24 mouse cellular contexts compared by ENCODE assay signal in the genomic region with DNA sequence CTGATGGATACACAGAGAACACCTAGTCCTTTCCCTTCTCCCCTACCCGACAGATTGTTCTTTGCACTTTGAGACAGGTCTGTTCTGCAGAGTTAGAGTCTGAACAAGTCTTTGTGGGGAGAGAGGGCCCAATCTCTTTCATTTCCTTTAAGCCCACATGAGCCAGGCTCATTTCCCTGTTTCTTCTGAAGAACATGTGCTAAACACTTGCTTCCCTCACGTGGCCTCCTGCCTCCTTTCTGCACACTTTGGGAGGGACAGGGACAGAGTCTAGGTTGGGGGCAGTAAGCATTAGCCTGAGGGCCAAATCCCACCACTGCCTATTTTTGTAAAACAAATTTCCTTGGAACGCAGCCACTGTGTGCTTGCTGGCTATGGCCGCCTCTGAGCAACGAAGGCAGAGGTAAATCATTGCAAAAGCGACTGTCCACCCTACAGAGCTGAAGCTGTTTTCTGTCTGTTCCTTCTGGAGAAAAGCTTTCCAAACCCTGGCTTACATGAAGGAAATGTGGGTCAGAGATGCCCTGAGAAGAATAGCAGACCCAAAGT.
DNase-seq lines count a peak whose midpoint lies in the region; ATAC-seq and TF ChIP-seq lines count a peak whose summit lies in the region.
"Had no signal": no experiment of that assay in that cellular context is flagged by ENCODE, and none has a peak within 500 bp of the region (broad histone marks: within the 10 kb centered on the region; RNA-seq: fewer than 3 reads in every experiment).

No protein-coding gene starts in this region.

- no peak for TF ChIP-seq CTCF in intestine, postnatal 0 days (IDR thresholded peaks at IDR 0.05; ENCODE audit: low read depth)
- TF ChIP-seq CTCF in midbrain, postnatal 0 days (IDR thresholded peaks at IDR 0.05), result no peak

- no peak overlapping the region for H3K4me2 ChIP-seq in intestine, embryonic 14.5 days (ENCODE audit: low read length)
- no peak overlapping the region for H3K4me2 ChIP-seq in intestine, postnatal 0 days (replicated peaks; ENCODE audit: low read depth)
- no peak overlapping the region for H3K4me2 ChIP-seq in limb, embryonic 12.5 days
- no peak overlapping the region for H3K4me2 ChIP-seq in stomach, embryonic 15.5 days
- no peak overlapping the region for H3K4me2 ChIP-seq in forebrain, embryonic 11.5 days (ENCODE audit: low read depth, low read length, severe bottlenecking)
- no peak overlapping the region for H3K4me2 ChIP-seq in midbrain, postnatal 0 days (ENCODE audit: low read depth, low read length, poor library complexity, severe bottlenecking)
- H3K4me2 ChIP-seq: forebrain, embryonic 15.5 days had no signal

- no peak overlapping the region for H3K4me3 ChIP-seq in intestine, embryonic 14.5 days (ENCODE audit: low read depth, low read length)
- no peak overlapping the region for H3K4me3 ChIP-seq in intestine, postnatal 0 days (ENCODE audit: low read depth, low read length)
- no peak overlapping the region for H3K4me3 ChIP-seq in brown adipose tissue, adult 24 weeks (ENCODE audit: insufficient read depth, low read depth, low read length)
- H3K4me3 ChIP-seq in limb, embryonic 12.5 days (replicated peaks), result no peak overlapping the region
- no peak overlapping the region for H3K4me3 ChIP-seq in stomach, embryonic 15.5 days (replicated peaks)
- no peak overlapping the region for H3K4me3 ChIP-seq in forebrain, embryonic 11.5 days (ENCODE audit: low read depth, low read length)
- no peak overlapping the region for H3K4me3 ChIP-seq in midbrain, postnatal 0 days (ENCODE audit: low read depth, low read length)
- H3K4me3 ChIP-seq: forebrain, embryonic 15.5 days; layer of hippocampus, adult 2 months had no signal

- H3K27ac ChIP-seq in intestine, embryonic 14.5 days (ENCODE audit: low read depth), result peak overlapping the region; percentile 18; the same call in 1 of the 2 replicates
- no peak overlapping the region for H3K27ac ChIP-seq in intestine, postnatal 0 days (ENCODE audit: low read depth, low read length)
- 0 out of 2 replicates have a peak overlapping the region, but pooled peaks have one; percentile 46 for H3K27ac ChIP-seq in brown adipose tissue, adult 24 weeks (replicated peaks; ENCODE audit: low read depth, low read length)
- peak overlapping the region; percentile 37 for H3K27ac ChIP-seq in limb, embryonic 12.5 days
- H3K27ac ChIP-seq in stomach, embryonic 15.5 days, result 0 out of 2 replicates have a peak overlapping the region, but pooled peaks have one; percentile 12
- no peak overlapping the region for H3K27ac ChIP-seq in forebrain, embryonic 11.5 days (ENCODE audit: low read depth, low read length)
- H3K27ac ChIP-seq in midbrain, postnatal 0 days (ENCODE audit: low read depth, low read length), result no peak overlapping the region
- H3K27ac ChIP-seq: forebrain, embryonic 15.5 days; layer of hippocampus, adult 2 months; liver, embryonic 14.5 days had no signal

- 48% methylated on average over 6 of the region's 6 CpGs for WGBS in intestine, embryonic 14.5 days
- 62% methylated on average over 6 of the region's 6 CpGs for WGBS in intestine, postnatal 0 days
- 60% methylated on average over 6 of the region's 6 CpGs for WGBS in limb, embryonic 12.5 days
- WGBS in stomach, embryonic 15.5 days, result 54% methylated on average over 6 of the region's 6 CpGs
- 94% methylated on average over 6 of the region's 6 CpGs for WGBS in forebrain, embryonic 11.5 days
- 72% methylated on average over 6 of the region's 6 CpGs for WGBS in midbrain, postnatal 0 days

- H3K9ac ChIP-seq in intestine, embryonic 14.5 days (ENCODE audit: low read length), result no peak overlapping the region
- H3K9ac ChIP-seq in intestine, postnatal 0 days (ENCODE audit: low read depth, low read length), result no peak overlapping the region
- H3K9ac ChIP-seq in limb, embryonic 12.5 days (replicated peaks), result no peak overlapping the region
- no peak overlapping the region for H3K9ac ChIP-seq in stomach, embryonic 15.5 days
- no peak overlapping the region for H3K9ac ChIP-seq in forebrain, embryonic 11.5 days (ENCODE audit: low read length)
- no peak overlapping the region for H3K9ac ChIP-seq in midbrain, postnatal 0 days (replicated peaks; ENCODE audit: low read length, poor library complexity, severe bottlenecking)
- H3K9ac ChIP-seq: forebrain, embryonic 15.5 days; liver, embryonic 14.5 days had no signal

- H3K9me3 ChIP-seq in intestine, embryonic 14.5 days (ENCODE audit: control insufficient read depth, low read length), result no peaks in the 10 kb centered on the region
- no peaks in the 10 kb centered on the region for H3K9me3 ChIP-seq in intestine, postnatal 0 days (ENCODE audit: control insufficient read depth)
- H3K9me3 ChIP-seq in limb, embryonic 12.5 days, result no peaks in the 10 kb centered on the region
- no peaks in the 10 kb centered on the region for H3K9me3 ChIP-seq in stomach, embryonic 15.5 days
- no peaks in the 10 kb centered on the region for H3K9me3 ChIP-seq in forebrain, embryonic 11.5 days (ENCODE audit: control insufficient read depth, low read length)
- H3K9me3 ChIP-seq in midbrain, postnatal 0 days (ENCODE audit: low read length), result no peaks in the 10 kb centered on the region
- H3K9me3 ChIP-seq: forebrain, embryonic 15.5 days; G1E had no signal

- no peaks in the 10 kb centered on the region for H3K27me3 ChIP-seq in intestine, embryonic 14.5 days (replicated peaks; ENCODE audit: control insufficient read depth, insufficient read depth, low read length)
- no peaks in the 10 kb centered on the region for H3K27me3 ChIP-seq in intestine, postnatal 0 days (replicated peaks; ENCODE audit: control insufficient read depth, insufficient read depth, low read length)
- H3K27me3 ChIP-seq in limb, embryonic 12.5 days, result no peaks in the 10 kb centered on the region
- no peaks in the 10 kb centered on the region for H3K27me3 ChIP-seq in stomach, embryonic 15.5 days (replicated peaks)
- H3K27me3 ChIP-seq in forebrain, embryonic 11.5 days (ENCODE audit: control insufficient read depth, insufficient read depth, low read length), result no peaks in the 10 kb centered on the region
- H3K27me3 ChIP-seq in midbrain, postnatal 0 days (ENCODE audit: insufficient read depth, low read length), result no peaks in the 10 kb centered on the region
- H3K27me3 ChIP-seq: forebrain, embryonic 15.5 days had no signal

- no peak for DNase-seq in intestine, embryonic 14.5 days (ENCODE audit: low spot score)
- no peak for DNase-seq in forebrain, embryonic 11.5 days (ENCODE audit: low spot score)
- DNase-seq in right cerebral cortex, postnatal 14 days, result no peak
- DNase-seq in midbrain, postnatal 0 days (ENCODE audit: low spot score), result no peak
- DNase-seq: adrenal gland, postnatal 25 days; cerebellum, adult 18-20 months; cerebellum, postnatal 36 days; gastrocnemius, postnatal 25 days; heart, postnatal 10 days; kidney, postnatal 14 days; left cerebral cortex, postnatal 4 days; midbrain, embryonic 14.5 days; retina, postnatal 1 day; thymus, postnatal 4 days had no signal

- H3K36me3 ChIP-seq in intestine, embryonic 14.5 days (ENCODE audit: control insufficient read depth, insufficient read depth, low read length), result no peaks in the 10 kb centered on the region
- no peaks in the 10 kb centered on the region for H3K36me3 ChIP-seq in intestine, postnatal 0 days (ENCODE audit: control insufficient read depth, insufficient read depth)
- H3K36me3 ChIP-seq in limb, embryonic 12.5 days, result no peaks in the 10 kb centered on the region
- no peaks in the 10 kb centered on the region for H3K36me3 ChIP-seq in stomach, embryonic 15.5 days
- no peaks in the 10 kb centered on the region for H3K36me3 ChIP-seq in forebrain, embryonic 11.5 days (ENCODE audit: control insufficient read depth, insufficient read depth, low read length)
- H3K36me3 ChIP-seq in midbrain, postnatal 0 days (ENCODE audit: insufficient read depth, low read length), result no peaks in the 10 kb centered on the region
- H3K36me3 ChIP-seq: forebrain, embryonic 15.5 days; G1E had no signal

- no peak for ATAC-seq in intestine, embryonic 14.5 days (replicated peaks; ENCODE audit: low FRiP score, low TSS enrichment, low read depth)
- ATAC-seq in intestine, postnatal 0 days, result no peak
- no peak for ATAC-seq in limb, embryonic 12.5 days (ENCODE audit: insufficient number of reproducible peaks, insufficient read depth, low FRiP score, low TSS enrichment, low read depth)
- no peak for ATAC-seq in stomach, embryonic 15.5 days (ENCODE audit: insufficient read depth, low FRiP score, low read depth)
- ATAC-seq in forebrain, embryonic 11.5 days (replicated peaks; ENCODE audit: low FRiP score), result no peak
- ATAC-seq in midbrain, postnatal 0 days (ENCODE audit: low FRiP score), result no peak
- ATAC-seq: activated CD4-positive, CD25-positive, alpha-beta regulatory T cell, adult 4 months; forebrain, embryonic 15.5 days; inflammation-experienced regulatory T-cells, adult 6 months had no signal

- peaks cover 6% of the 10 kb centered on the region; the same call in 1 of the 2 replicates for H3K4me1 ChIP-seq in intestine, embryonic 14.5 days (replicated peaks; ENCODE audit: control insufficient read depth, insufficient read depth, low read length)
- H3K4me1 ChIP-seq in intestine, postnatal 0 days (replicated peaks; ENCODE audit: control insufficient read depth, insufficient read depth, low read length), result no peaks in the 10 kb centered on the region
- H3K4me1 ChIP-seq in brown adipose tissue, adult 24 weeks (ENCODE audit: control insufficient read depth, insufficient read depth, insufficient read length, low read length), result peaks cover 7% of the 10 kb centered on the region
- H3K4me1 ChIP-seq in limb, embryonic 12.5 days (replicated peaks), result peaks cover 30% of the 10 kb centered on the region
- peaks cover 15% of the 10 kb centered on the region for H3K4me1 ChIP-seq in stomach, embryonic 15.5 days
- H3K4me1 ChIP-seq in forebrain, embryonic 11.5 days (replicated peaks; ENCODE audit: control insufficient read depth, insufficient read depth, low read length), result no peaks in the 10 kb centered on the region
- no peaks in the 10 kb centered on the region for H3K4me1 ChIP-seq in midbrain, postnatal 0 days (ENCODE audit: insufficient read depth, low read length)
- H3K4me1 ChIP-seq: forebrain, embryonic 15.5 days had no signal

Comparison
In these comparisons a context has a peak if more than half of its experiments do, and no peak if none do; other contexts are left out.
1. H3K27ac ChIP-seq: peak in intestine, embryonic 14.5 days (single experiment), brown adipose tissue, adult 24 weeks (single experiment), limb, embryonic 12.5 days (single experiment) and stomach, embryonic 15.5 days (single experiment); none in intestine, postnatal 0 days (single experiment), forebrain, embryonic 11.5 days (single experiment) and midbrain, postnatal 0 days (single experiment).